ENCODE assay signal across 10 mouse cellular contexts in genomic region chr6:52310366-52310765, GRCm38 (mm10). TPM values are rescaled to one million over a fixed set of nuclear protein-coding genes. Genes with fewer than 3 reads are reported as not detected.
A peak's percentile ranks its signal among the peaks of the same experiment; 100 is the strongest.
DNase-seq lines count a peak whose midpoint lies in the region; ATAC-seq lines count a peak whose summit lies in the region.
"Had no signal": no experiment of that assay in that cellular context is flagged by ENCODE, and none has a peak within 500 bp of the region (broad histone marks: within the 10 kb centered on the region; RNA-seq: fewer than 3 reads in every experiment).

No protein-coding gene starts in this region.

- no peaks in the 10 kb centered on the region for H3K36me3 ChIP-seq in midbrain, embryonic 10.5 days
- H3K36me3 ChIP-seq in midbrain, embryonic 16.5 days (ENCODE audit: control insufficient read depth, insufficient read depth, low read length) = no peaks in the 10 kb centered on the region
- no peaks in the 10 kb centered on the region for H3K36me3 ChIP-seq in hindbrain, embryonic 14.5 days (replicated peaks; ENCODE audit: control insufficient read depth, insufficient read depth)
- no peaks in the 10 kb centered on the region for H3K36me3 ChIP-seq in stomach, embryonic 16.5 days (ENCODE audit: control insufficient read depth, insufficient read depth, low read length)

- under 1% methylated on average over 24 of the region's 24 CpGs for WGBS in midbrain, embryonic 10.5 days
- WGBS in midbrain, embryonic 16.5 days = under 1% methylated on average over 24 of the region's 24 CpGs
- WGBS in hindbrain, embryonic 14.5 days = 1% methylated on average over 24 of the region's 24 CpGs
- 2% methylated on average over 24 of the region's 24 CpGs for WGBS in stomach, embryonic 16.5 days

- 0 out of 2 replicates have a peak overlapping the region, but pooled peaks have one; percentile 18 for H3K4me3 ChIP-seq in midbrain, embryonic 10.5 days
- no peak overlapping the region for H3K4me3 ChIP-seq in midbrain, embryonic 16.5 days (ENCODE audit: low read depth, low read length)
- peak overlapping the region; percentile 11 for H3K4me3 ChIP-seq in hindbrain, embryonic 14.5 days (replicated peaks; ENCODE audit: low read length)
- 0 out of 2 replicates have a peak overlapping the region, but pooled peaks have one; percentile 3 for H3K4me3 ChIP-seq in stomach, embryonic 16.5 days (replicated peaks; ENCODE audit: low read length)

- no peaks in the 10 kb centered on the region for H3K9me3 ChIP-seq in midbrain, embryonic 10.5 days (replicated peaks)
- H3K9me3 ChIP-seq in midbrain, embryonic 16.5 days (replicated peaks; ENCODE audit: control insufficient read depth, low read length, poor library complexity, severe bottlenecking) = no peaks in the 10 kb centered on the region
- no peaks in the 10 kb centered on the region for H3K9me3 ChIP-seq in hindbrain, embryonic 14.5 days (ENCODE audit: control insufficient read depth, low read length)
- no peaks in the 10 kb centered on the region for H3K9me3 ChIP-seq in stomach, embryonic 16.5 days (replicated peaks; ENCODE audit: control insufficient read depth, low read length)

- DNase-seq in midbrain, embryonic 10.5 days (ENCODE audit: low spot score) = peak; percentile 56
- DNase-seq in hindbrain, embryonic 14.5 days (ENCODE audit: low spot score) = no peak
- peak; percentile 49 for DNase-seq in kidney, postnatal 10 days
- DNase-seq in frontal cortex, postnatal 10 days (ENCODE audit: low spot score in 2 of 2) = no peak
- no peak for DNase-seq in MN1 (ENCODE audit: low spot score)
- DNase-seq: liver, postnatal 0 days; thymus, postnatal 14 days had no signal

- H3K9ac ChIP-seq in midbrain, embryonic 16.5 days (ENCODE audit: low read depth, low read length) = no peak overlapping the region
- no peak overlapping the region for H3K9ac ChIP-seq in hindbrain, embryonic 14.5 days
- H3K9ac ChIP-seq in stomach, embryonic 16.5 days (ENCODE audit: low read length) = no peak overlapping the region
- H3K9ac ChIP-seq: liver, postnatal 0 days had no signal

- H3K27ac ChIP-seq in midbrain, embryonic 10.5 days (replicated peaks) = no peak overlapping the region
- no peak overlapping the region for H3K27ac ChIP-seq in midbrain, embryonic 16.5 days (ENCODE audit: low read length)
- no peak overlapping the region for H3K27ac ChIP-seq in hindbrain, embryonic 14.5 days
- no peak overlapping the region for H3K27ac ChIP-seq in stomach, embryonic 16.5 days (ENCODE audit: low read length)

- H3K27me3 ChIP-seq in midbrain, embryonic 10.5 days (ENCODE audit: low read depth, poor library complexity, severe bottlenecking) = peaks cover 100% of the 10 kb centered on the region
- peaks cover 74% of the 10 kb centered on the region for H3K27me3 ChIP-seq in midbrain, embryonic 16.5 days (ENCODE audit: control insufficient read depth, insufficient read depth, low read depth, low read length)
- H3K27me3 ChIP-seq in hindbrain, embryonic 14.5 days (ENCODE audit: control insufficient read depth, insufficient read depth, low read length) = peaks cover 97% of the 10 kb centered on the region
- peaks cover 89% of the 10 kb centered on the region for H3K27me3 ChIP-seq in stomach, embryonic 16.5 days (ENCODE audit: control insufficient read depth, insufficient read depth, low read length)

- H3K4me2 ChIP-seq in midbrain, embryonic 16.5 days (ENCODE audit: low read length) = no peak overlapping the region
- H3K4me2 ChIP-seq in hindbrain, embryonic 14.5 days (replicated peaks) = peak overlapping the region; percentile 31
- no peak overlapping the region; the same call in 1 of the 2 replicates for H3K4me2 ChIP-seq in stomach, embryonic 16.5 days (ENCODE audit: low read depth, low read length)

- peaks cover 29% of the 10 kb centered on the region for H3K4me1 ChIP-seq in midbrain, embryonic 10.5 days
- H3K4me1 ChIP-seq in midbrain, embryonic 16.5 days (ENCODE audit: control insufficient read depth, insufficient read depth, low read length) = peaks cover 3% of the 10 kb centered on the region; the same call in 1 of the 2 replicates
- 0 out of 2 replicates have a peak, but pooled peaks cover 4% of the 10 kb centered on the region for H3K4me1 ChIP-seq in hindbrain, embryonic 14.5 days (replicated peaks; ENCODE audit: control insufficient read depth, insufficient read depth, low read length)
- H3K4me1 ChIP-seq in stomach, embryonic 16.5 days (ENCODE audit: control insufficient read depth, insufficient read depth, low read length) = peaks cover 7% of the 10 kb centered on the region; the same call in 1 of the 2 replicates

- ATAC-seq in midbrain, embryonic 16.5 days = no peak
- ATAC-seq in hindbrain, embryonic 14.5 days (ENCODE audit: low FRiP score) = no peak
- no peak for ATAC-seq in stomach, embryonic 16.5 days (ENCODE audit: insufficient read depth, low FRiP score)
- ATAC-seq: forebrain, embryonic 16.5 days; liver, postnatal 0 days had no signal

RNA-seq across cellular contexts. Expression of gene Evx1, which starts 2.9 kb away (rescaled TPM):
- 0.15 and 0.29 TPM in 2 replicates for polyA plus RNA-seq in midbrain, embryonic 10.5 days (2016; fragmentation: Nextera tagmentation; extraction: Ambion mirVana)
- polyA plus RNA-seq in midbrain, embryonic 16.5 days (2015; fragmentation: Nextera tagmentation; extraction: Ambion mirVana) = 0.46 and 0.48 TPM in 2 replicates
- polyA plus RNA-seq in hindbrain, embryonic 14.5 days (2014; fragmentation: Nextera tagmentation; extraction: Ambion mirVana) = 3.4 and 4.1 TPM in 2 replicates
- polyA plus RNA-seq in stomach, embryonic 16.5 days (2015; fragmentation: Nextera tagmentation; extraction: Ambion mirVana) = not detected in 2 replicates
- polyA plus RNA-seq: forebrain, embryonic 16.5 days; liver, postnatal 0 days had no signal

RNA-seq across cellular contexts. Expression of gene Hoxa13, which starts 49.7 kb away (rescaled TPM):
- polyA plus RNA-seq in midbrain, embryonic 10.5 days (2016; fragmentation: Nextera tagmentation; extraction: Ambion mirVana) = not detected in 2 replicates
- polyA plus RNA-seq in midbrain, embryonic 16.5 days (2015; fragmentation: Nextera tagmentation; extraction: Ambion mirVana) = not detected in 2 replicates
- polyA plus RNA-seq in hindbrain, embryonic 14.5 days (2014; fragmentation: Nextera tagmentation; extraction: Ambion mirVana) = not detected in 2 replicates
- polyA plus RNA-seq in stomach, embryonic 16.5 days (2015; fragmentation: Nextera tagmentation; extraction: Ambion mirVana) = 0.12 TPM in 1 of 2 replicates, not detected in the other
- polyA plus RNA-seq: forebrain, embryonic 16.5 days; liver, postnatal 0 days had no signal

Comparison
In these comparisons a context has a peak if more than half of its experiments do, and no peak if none do; other contexts are left out.
1. DNase-seq: peak in midbrain, embryonic 10.5 days (single experiment) and kidney, postnatal 10 days (single experiment); none in hindbrain, embryonic 14.5 days (single experiment), frontal cortex, postnatal 10 days (0 of 2) and MN1 (single experiment).